Mouse (Mus musculus) left cerebral cortex, adult 2 months (tissue): ENCODE measurements around the gene Haus6. TPM values are rescaled to one million over a fixed set of nuclear protein-coding genes. Genes with fewer than 3 reads are reported as not detected.
"Not testable (repeated sequence)": the region's sequence is repeated elsewhere in the genome, so short reads cannot be mapped to it uniquely, and the experiment has no call there.

ENCODE experiments used
- DNase-seq, 2 experiments: peaks; one replicate each; pipeline ENCODE4 v3.0.0; 2021 to 2022; ENCODE audit warnings: low spot score in 2 of 2, mixed read lengths in 1 of 2; ENCODE audit errors: extremely low spot score in 1 of 2
- H3K27ac ChIP-seq: fragments of 200-600 bp; 2 replicates; pipeline ENCODE4 v1.8.1; 2022
- H3K4me3 ChIP-seq: fragments of 200-600 bp; 2 replicates; pipeline ENCODE4 v1.8.1; 2022
- CTCF ChIP-seq: fragments of 200-600 bp; IDR thresholded peaks from 2 replicates; pipeline ENCODE4 v1.8.1; 2022; ENCODE audit warnings: antibody characterized with exemption, mild to moderate bottlenecking, moderate library complexity
- intact Hi-C: fragments of 180-260 bp; cut with DNase I; formaldehyde crosslinking; loops from one replicate; pipeline ENCODE4 v1.15.1; 2025
- total RNA-seq, 2 experiments: library from RNA; stranded (reverse); gene quantifications; 2 replicates each; pipeline ENCODE4 v1.2.3; 2021

The Haus6 gene
- total RNA-seq, 2 experiments from 2014 or later: 9.5 to 10.0 TPM

GRCm38 (mm10) chr4:86622532-86622931, 10.7 kb upstream of the Haus6 start:
- H3K4me3 ChIP-seq, H3K27ac ChIP-seq, DNase-seq, intact Hi-C loops: not testable (repeated sequence)
- peak; percentile 10 for TF ChIP-seq CTCF

DNA sequence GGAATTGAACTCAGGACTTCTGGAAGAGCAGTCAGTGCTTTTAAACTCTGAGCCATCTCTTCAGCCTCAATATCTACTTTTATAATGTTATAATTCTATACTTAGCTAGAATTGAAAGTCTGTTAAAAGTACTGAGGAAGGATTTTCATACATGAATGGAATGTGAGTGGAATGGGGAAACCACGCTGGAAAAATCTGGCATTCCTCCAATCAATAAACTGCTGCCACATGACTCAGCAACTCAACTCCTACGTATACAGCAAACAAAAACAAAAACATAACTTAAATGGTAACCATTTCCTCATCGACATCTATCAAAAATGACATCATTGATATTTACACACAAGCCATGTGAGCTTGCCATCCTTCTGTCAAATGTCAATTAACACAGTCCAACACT, 10.3 kb upstream of the Haus6 start:
- no peak for TF ChIP-seq CTCF
- intact Hi-C loops: no loop called here
- DNase-seq: no peak
- Histone ChIP-seq H3K4me3 (no peak overlapping the region), H3K27ac (no peak overlapping the region)

- H3K4me3 ChIP-seq: no peak overlapping the region
- TF ChIP-seq CTCF: no peak
- no peak overlapping the region for H3K27ac ChIP-seq
- intact Hi-C loops: no loop called here
- DNase-seq: no peak
These were observed 8.7 kb upstream of the Haus6 start for GRCm38 (mm10) chr4:86620506-86620905.

- no peak for DNase-seq
- peak overlapping the region; percentile 94 for H3K4me3 ChIP-seq
- TF ChIP-seq CTCF: no peak
- intact Hi-C loops: loop anchor here (1.0 to 5.0 kb wide), 4 partner anchors 37 to 245 kb away; partner anchors contain the start of genes Dennd4c, Rps6 and Rraga
- peak overlapping the region; percentile 72 for H3K27ac ChIP-seq
These were observed 400 bp upstream of the Haus6 start for GRCm38 (mm10) chr4:86612289-86612620.

DNA sequence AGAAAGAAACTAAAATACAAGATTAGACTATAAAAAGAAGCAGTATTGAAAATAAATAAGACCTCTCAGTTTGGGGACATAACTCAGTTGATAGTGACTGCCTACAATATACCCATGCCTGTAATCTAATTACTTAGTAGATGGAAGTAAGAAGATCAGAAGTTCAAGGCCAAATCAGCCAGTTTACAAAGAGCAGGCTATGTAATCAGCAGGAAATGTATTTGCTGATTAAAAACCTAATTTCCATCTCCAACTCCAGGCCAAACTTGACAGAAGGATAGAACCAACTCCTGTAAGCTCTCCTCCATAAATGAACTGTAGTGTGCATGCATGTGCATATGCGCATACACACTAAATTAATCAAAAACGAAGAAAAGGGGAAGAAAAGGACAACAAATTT, 20.6 kb downstream of the Haus6 start:
- Histone ChIP-seq H3K27ac (no peak overlapping the region), H3K4me3 (no peak overlapping the region)
- no peak for TF ChIP-seq CTCF
- intact Hi-C loops: no loop called here
- DNase-seq: no peak

- DNase-seq: no peak
- intact Hi-C loops: no loop called here
- peak; percentile 23; the same call in 1 of the 2 replicates for TF ChIP-seq CTCF
- H3K4me3 ChIP-seq: no peak overlapping the region
- no peak overlapping the region for H3K27ac ChIP-seq
These were observed 23.6 kb downstream of the Haus6 start for GRCm38 (mm10) chr4:86588236-86588635.

DNA sequence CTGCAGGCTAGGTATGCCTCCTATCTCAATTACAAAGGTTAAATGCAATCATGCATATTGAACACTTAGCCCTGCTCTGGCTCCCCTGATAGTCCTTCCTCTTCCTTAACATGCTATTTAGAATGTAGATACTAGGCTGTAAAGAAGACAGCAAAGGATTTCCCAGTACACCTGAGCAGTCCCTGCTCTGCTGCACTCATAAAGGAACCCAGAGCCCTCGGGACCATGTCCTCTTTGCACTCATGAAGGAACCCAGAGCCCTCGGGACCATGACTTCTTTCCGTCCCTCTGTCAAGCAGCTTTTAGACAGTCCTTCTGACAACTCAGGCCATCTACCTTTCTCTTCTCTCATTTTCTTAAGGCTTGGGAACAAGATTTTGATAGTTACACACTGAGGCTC, 31.3 kb downstream of the Haus6 start:
- TF ChIP-seq CTCF: no peak
- DNase-seq: no peak
- H3K27ac ChIP-seq: no peak overlapping the region
- intact Hi-C loops: no loop called here
- no peak overlapping the region for H3K4me3 ChIP-seq

DNA sequence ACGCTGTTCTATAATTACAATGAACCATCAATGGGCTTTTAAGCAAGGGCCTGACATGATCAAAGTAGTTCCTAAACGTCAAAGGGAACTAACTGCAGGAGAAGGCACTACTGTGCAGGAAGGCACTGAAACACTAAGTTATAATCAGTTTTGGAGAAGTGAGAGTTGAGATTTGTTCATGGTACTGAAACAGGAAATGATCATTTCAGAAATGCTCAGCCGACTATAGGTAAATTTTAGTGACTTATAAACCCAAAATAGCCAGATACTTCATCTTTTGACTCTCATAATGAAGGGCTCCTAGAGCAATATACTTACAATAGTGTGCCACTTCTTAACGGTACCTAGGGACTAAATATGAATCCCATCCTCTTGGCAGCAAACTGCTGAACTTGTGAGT, 31.8 kb downstream of the Haus6 start:
- no peak overlapping the region for H3K27ac ChIP-seq
- no peak overlapping the region for H3K4me3 ChIP-seq
- DNase-seq: no peak
- intact Hi-C loops: no loop called here
- no peak for TF ChIP-seq CTCF

GRCm38 (mm10) chr4:86576630-86577225, 35.1 kb downstream of the Haus6 start:
- Histone ChIP-seq H3K4me3 (peak overlapping the region; percentile 93), H3K27ac (peak overlapping the region; percentile 89; the same call in 1 of the 2 replicates)
- no peak for DNase-seq
- intact Hi-C loops: no loop called here
- TF ChIP-seq CTCF: no peak

DNA sequence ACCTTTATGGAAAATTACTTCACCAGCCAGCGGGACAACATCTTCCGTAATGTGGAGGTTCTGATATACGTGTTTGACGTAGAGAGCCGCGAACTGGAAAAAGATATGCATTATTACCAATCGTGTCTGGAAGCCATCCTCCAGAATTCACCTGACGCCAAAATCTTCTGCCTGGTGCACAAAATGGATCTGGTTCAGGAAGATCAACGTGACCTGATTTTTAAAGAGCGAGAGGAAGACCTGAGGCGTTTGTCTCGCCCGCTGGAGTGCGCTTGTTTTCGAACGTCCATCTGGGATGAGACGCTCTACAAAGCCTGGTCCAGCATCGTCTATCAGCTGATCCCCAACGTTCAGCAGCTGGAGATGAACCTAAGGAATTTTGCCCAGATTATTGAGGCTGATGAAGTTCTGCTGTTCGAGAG, 35.7 kb downstream of the Haus6 start:
- H3K4me3 ChIP-seq: peak overlapping the region; percentile 93
- TF ChIP-seq CTCF: no peak
- peak overlapping the region; percentile 89 for H3K27ac ChIP-seq
- intact Hi-C loops: no loop called here
- peak; percentile 28 to 38 for DNase-seq

DNA sequence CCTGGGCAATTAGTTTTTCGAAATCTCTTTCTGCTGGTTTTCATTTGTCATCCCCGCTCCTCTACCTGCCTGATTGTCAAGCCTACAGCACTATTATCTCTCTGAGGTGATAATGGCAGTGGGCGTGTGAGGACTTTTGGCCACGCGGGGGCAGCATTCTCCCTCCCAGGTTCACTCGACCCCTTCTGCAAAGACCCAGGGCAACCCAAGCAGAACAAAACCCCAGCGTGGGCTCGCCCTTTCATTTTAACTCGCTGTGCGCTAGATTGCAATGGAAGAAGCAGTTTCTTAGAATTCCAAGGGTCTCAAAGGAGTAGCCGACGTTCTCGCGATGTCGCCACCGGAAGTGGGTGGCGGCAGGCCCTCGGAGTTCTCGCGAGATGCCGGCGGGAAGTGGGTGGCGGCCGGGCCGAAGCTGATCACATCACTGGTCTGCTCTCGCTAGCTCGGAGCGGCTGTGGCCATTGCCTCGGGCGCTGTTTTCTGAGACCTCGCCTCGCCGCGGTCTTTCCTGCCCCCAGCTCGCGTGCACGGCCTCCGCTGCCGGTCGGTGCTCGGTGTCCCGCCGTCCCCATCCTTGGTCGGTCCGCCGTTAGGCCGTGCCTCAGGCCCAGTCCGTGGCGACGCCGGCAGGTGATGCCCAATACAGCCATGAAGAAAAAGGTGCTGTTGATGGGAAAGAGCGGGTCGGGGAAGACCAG, 36.4 kb downstream of the Haus6 start, which contains the start of gene Rraga:
TSS of gene Rraga (plus strand) at position 386 of the 701 bp plus-strand sequence.
- DNase-seq: peak; percentile 95 to 96
- intact Hi-C loops: loop anchor here (1.0 kb wide), 2 partner anchors 37 to 122 kb away; partner anchors contain the start of gene Haus6
- peak within 1 kb of the TSS; percentile 93 for H3K4me3 ChIP-seq
- peak; percentile 78 for TF ChIP-seq CTCF
- peak within 1 kb of the TSS; percentile 89 for H3K27ac ChIP-seq

- intact Hi-C loops: loop anchor here (1.0 kb wide), 2 partner anchors 37 to 122 kb away; partner anchors contain the start of gene Haus6
- no peak for DNase-seq
- H3K4me3 ChIP-seq: peak overlapping the region; percentile 93
- H3K27ac ChIP-seq: peak overlapping the region; percentile 89
- TF ChIP-seq CTCF: no peak
These were observed 36.9 kb downstream of the Haus6 start for GRCm38 (mm10) chr4:86574939-86575282.

GRCm38 (mm10) chr4:86561061-86561460, 50.8 kb downstream of the Haus6 start:
- no peak for DNase-seq
- Histone ChIP-seq H3K4me3 (no peak overlapping the region), H3K27ac (no peak overlapping the region)
- no peak for TF ChIP-seq CTCF
- intact Hi-C loops: no loop called here
